Mouse (Mus musculus) C2C12 (cell line): Measurements from ENCODE around the gene Banf2. TPM values are rescaled to one million over a fixed set of nuclear protein-coding genes. Genes with fewer than 3 reads are reported as not detected.

Source experiments
- H3K27me3 ChIP-seq: one replicate; pipeline ENCODE4 v1.6.1; 2011; ENCODE audit not compliant: control insufficient read depth, insufficient read depth, insufficient read length
- H3K36me3 ChIP-seq: one replicate; pipeline ENCODE4 v1.6.1; 2011; ENCODE audit not compliant: control insufficient read depth, insufficient read depth
- H3K4me3 ChIP-seq: one replicate; pipeline ENCODE4 v1.5.1; 2011; ENCODE audit warnings: mild to moderate bottlenecking, control low read depth; ENCODE audit not compliant: poor library complexity, insufficient read depth, severe bottlenecking
- H3K79me2 ChIP-seq: one replicate; pipeline ENCODE4 v1.6.1; 2011; ENCODE audit not compliant: control insufficient read depth, insufficient read depth
- H3K79me3 ChIP-seq: one replicate; pipeline ENCODE4 v1.6.1; 2011; ENCODE audit warnings: low read depth, control low read depth
- H3ac ChIP-seq: one replicate; pipeline ENCODE3; 2011; ENCODE audit warnings: low read depth; ENCODE audit not compliant: control insufficient read depth, insufficient read length
- CEBPB ChIP-seq: IDR thresholded peaks from one replicate; pipeline ENCODE4 v1.6.1; 2011; ENCODE audit warnings: low read depth, mild to moderate bottlenecking, control low read depth, moderate library complexity
- CTCF ChIP-seq: IDR thresholded peaks from one replicate; pipeline ENCODE4 v1.5.1; 2011; ENCODE audit not compliant: control insufficient read depth, insufficient read depth, insufficient read length
- FOSL1 ChIP-seq: IDR thresholded peaks from one replicate; pipeline ENCODE4 v1.8.0; 2011; ENCODE audit warnings: mild to moderate bottlenecking, low read length; ENCODE audit not compliant: poor library complexity, insufficient read depth, severe bottlenecking
- MAX ChIP-seq: IDR thresholded peaks from one replicate; pipeline ENCODE4 v1.6.1; 2011; ENCODE audit warnings: mild to moderate bottlenecking, control low read depth
- MYOD1 ChIP-seq: IDR thresholded peaks from one replicate; pipeline ENCODE4 v1.6.1; 2011; ENCODE audit warnings: low read depth; ENCODE audit not compliant: control insufficient read depth, insufficient read length
- MYOG ChIP-seq: IDR thresholded peaks from one replicate; pipeline ENCODE4 v1.6.1; 2011; ENCODE audit not compliant: control insufficient read depth, insufficient read length; ENCODE audit errors: extremely low read depth
- USF1 ChIP-seq: IDR thresholded peaks from one replicate; pipeline ENCODE4 v1.6.1; 2011; ENCODE audit warnings: low read depth, mild to moderate bottlenecking, control low read depth, moderate library complexity
- polyA plus RNA-seq: library from polyadenylated mRNA; unstranded; fragments of >200 nt; fragmentation: generic; extraction: Trizol; gene quantifications from one replicate; pipeline ENCODE4 v1.2.1, GENCODE M21; 2012; ENCODE audit warnings: missing spikeins

The Banf2 gene
- polyA plus RNA-seq, 1 experiment: not detected

- TF ChIP-seq MYOD1 (no peak), USF1 (no peak), MAX (no peak), CEBPB (no peak), MYOG (no peak), FOSL1 (no peak), CTCF (no peak)
- Histone ChIP-seq H3K79me3 (no peaks in the 10 kb centered on the region), H3ac (no peak overlapping the region), H3K79me2 (no peaks in the 10 kb centered on the region), H3K27me3 (peaks cover 10% of the 10 kb centered on the region), H3K4me3 (no peak overlapping the region), H3K36me3 (no peaks in the 10 kb centered on the region)
Measured at GRCm38 (mm10) chr2:144026456-144026855, 6.4 kb upstream of the Banf2 start.

DNA sequence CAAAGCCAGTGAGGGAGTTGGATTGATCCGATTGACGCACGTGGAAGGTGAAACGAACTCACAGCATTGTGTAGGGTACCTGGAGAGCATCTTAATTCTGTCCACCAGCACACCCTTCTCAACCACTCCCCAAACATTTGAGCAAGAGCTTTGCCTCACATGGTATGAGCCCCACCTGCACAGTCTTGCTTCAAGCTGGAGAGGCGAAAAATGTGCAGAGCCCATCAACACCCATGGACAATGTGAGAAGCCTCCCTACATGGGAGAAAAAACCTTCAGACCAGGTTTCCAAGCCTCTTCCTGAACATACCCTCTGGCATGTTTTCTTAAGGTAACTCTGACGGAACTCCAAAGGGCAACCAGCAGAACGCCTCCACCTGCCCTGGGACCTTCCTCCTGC, 2.1 kb upstream of the Banf2 start:
- H3K36me3 ChIP-seq: no peaks in the 10 kb centered on the region
- no peaks in the 10 kb centered on the region for H3K79me2 ChIP-seq
- no peaks in the 10 kb centered on the region for H3K79me3 ChIP-seq
- H3K27me3 ChIP-seq: peaks cover 3% of the 10 kb centered on the region
- H3K4me3 ChIP-seq: no peak overlapping the region
- H3ac ChIP-seq: no peak overlapping the region
- TF ChIP-seq MYOG (no peak), MAX (no peak), MYOD1 (no peak), FOSL1 (no peak), CTCF (no peak), USF1 (no peak), CEBPB (no peak)

GRCm38 (mm10) chr2:144044726-144045125, 11.9 kb downstream of the Banf2 start:
- no peak for TF ChIP-seq MAX
- TF ChIP-seq CEBPB: no peak
- TF ChIP-seq FOSL1: no peak
- no peak for TF ChIP-seq MYOD1
- TF ChIP-seq CTCF: no peak
- no peak for TF ChIP-seq MYOG
- TF ChIP-seq USF1: no peak
- H3K79me3 ChIP-seq: no peaks in the 10 kb centered on the region
- peaks cover 13% of the 10 kb centered on the region for H3K27me3 ChIP-seq
- no peak overlapping the region for H3ac ChIP-seq
- H3K4me3 ChIP-seq: no peak overlapping the region
- H3K79me2 ChIP-seq: no peaks in the 10 kb centered on the region
- no peaks in the 10 kb centered on the region for H3K36me3 ChIP-seq

- H3K27me3 ChIP-seq: peaks cover 13% of the 10 kb centered on the region
- TF ChIP-seq CTCF (no peak), MYOD1 (no peak), MYOG (no peak), FOSL1 (no peak), USF1 (no peak), MAX (no peak), CEBPB (no peak)
Measured at GRCm38 (mm10) chr2:144045756-144046560, 13.1 kb downstream of the Banf2 start.

DNA sequence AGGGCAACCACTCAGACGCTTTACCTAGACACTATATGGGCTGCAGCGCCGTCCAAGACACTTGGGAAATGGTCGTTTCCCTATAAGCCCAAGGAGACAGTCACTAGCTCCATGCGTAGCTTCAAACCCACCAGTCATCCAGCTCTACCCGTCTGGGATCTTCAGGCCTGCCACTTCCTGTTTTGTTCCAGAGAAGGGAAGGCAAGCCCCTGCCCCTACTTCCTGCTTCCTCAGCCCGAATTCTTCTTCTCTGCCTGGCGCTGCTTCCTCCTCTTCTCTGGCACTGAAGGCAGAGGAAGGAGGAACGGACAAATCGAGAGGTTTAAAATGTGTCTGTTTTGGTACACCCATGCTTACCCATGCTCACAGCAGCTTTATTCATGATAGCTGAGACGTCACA, 14.1 kb downstream of the Banf2 start:
- no peak for TF ChIP-seq MYOD1
- TF ChIP-seq CTCF: no peak
- no peak for TF ChIP-seq CEBPB
- TF ChIP-seq USF1: no peak
- TF ChIP-seq FOSL1: no peak
- no peak for TF ChIP-seq MYOG
- TF ChIP-seq MAX: no peak
- H3K27me3 ChIP-seq: peaks cover 13% of the 10 kb centered on the region
- no peaks in the 10 kb centered on the region for H3K79me2 ChIP-seq
- no peaks in the 10 kb centered on the region for H3K36me3 ChIP-seq
- no peak overlapping the region for H3K4me3 ChIP-seq
- H3ac ChIP-seq: no peak overlapping the region
- no peaks in the 10 kb centered on the region for H3K79me3 ChIP-seq

More at GRCm38 (mm10) chr2:144045756-144046560, 13.1 kb downstream of the Banf2 start:
- Histone ChIP-seq H3K79me3 (no peaks in the 10 kb centered on the region), H3ac (no peak overlapping the region), H3K79me2 (no peaks in the 10 kb centered on the region), H3K4me3 (no peak overlapping the region), H3K36me3 (no peaks in the 10 kb centered on the region)

- H3K27me3 ChIP-seq: no peaks in the 10 kb centered on the region
- H3K4me3 ChIP-seq: no peak overlapping the region
- TF ChIP-seq CEBPB: no peak
- H3K79me2 ChIP-seq: no peaks in the 10 kb centered on the region
- H3K36me3 ChIP-seq: no peaks in the 10 kb centered on the region
- H3K79me3 ChIP-seq: no peaks in the 10 kb centered on the region
- no peak overlapping the region for H3ac ChIP-seq
Measured at GRCm38 (mm10) chr2:144050146-144050680, 17.4 kb downstream of the Banf2 start.
